Mouse (Mus musculus): ENCODE measurements at regions not wholly inside any gene's neighbourhood (a gene's known extent, or its start where the extent isn't known, plus 50 kb on each side); places are given as distances from the start of the nearest gene placed in this dataset.

GRCm38 (mm10) chr3:149086086-149086485 is 95.7 kb upstream of the Adgrl2 start:
- ATAC-seq, result no peak
- Histone ChIP-seq H3K4me2 (replicated peaks) (no peak overlapping the region), H3K4me3 (replicated peaks) (no peak overlapping the region), H3K36me3 (no peaks in the 10 kb centered on the region), H3K9me3 (no peaks in the 10 kb centered on the region), H3K27me3 (replicated peaks) (no peaks in the 10 kb centered on the region), H3K4me1 (replicated peaks) (peaks cover 12% of the 10 kb centered on the region), H3K27ac (no peak overlapping the region), H3K9ac (no peak overlapping the region)
- WGBS, result 82% methylated on average over 3 of the region's 3 CpGs

GRCm38 (mm10) chr3:149084861-149085598 is 94.7 kb upstream of the Adgrl2 start:
- H3K27me3 ChIP-seq (replicated peaks), result no peaks in the 10 kb centered on the region
- no peaks in the 10 kb centered on the region for H3K36me3 ChIP-seq
- no peak overlapping the region for H3K4me2 ChIP-seq (replicated peaks)
- H3K9me3 ChIP-seq, result no peaks in the 10 kb centered on the region
- H3K27ac ChIP-seq, result no peak overlapping the region
- 53% methylated on average over 10 of the region's 10 CpGs for WGBS
- H3K9ac ChIP-seq, result no peak overlapping the region
- no peak overlapping the region for H3K4me3 ChIP-seq (replicated peaks)
- H3K4me1 ChIP-seq (replicated peaks), result peaks cover 12% of the 10 kb centered on the region
- ATAC-seq, result no peak

- 0 out of 2 replicates have a peak, but pooled peaks have one; percentile 14 for ATAC-seq
- 30% methylated on average over 11 of the region's 11 CpGs for WGBS
- Histone ChIP-seq H3K36me3 (no peaks in the 10 kb centered on the region), H3K27me3 (replicated peaks) (no peaks in the 10 kb centered on the region), H3K27ac (no peak overlapping the region), H3K4me1 (replicated peaks) (peaks cover 12% of the 10 kb centered on the region), H3K9ac (no peak overlapping the region), H3K4me2 (replicated peaks) (peak overlapping the region; percentile 40), H3K9me3 (no peaks in the 10 kb centered on the region), H3K4me3 (replicated peaks) (no peak overlapping the region; the same call in 1 of the 2 replicates)
These were observed 93.0 kb upstream of the Adgrl2 start for GRCm38 (mm10) chr3:149083391-149083790.

GRCm38 (mm10) chr3:149078881-149079280 is 88.5 kb upstream of the Adgrl2 start:
- H3K9ac ChIP-seq, result no peak overlapping the region
- no peaks in the 10 kb centered on the region for H3K36me3 ChIP-seq
- WGBS, result 53% methylated on average over 4 of the region's 4 CpGs
- H3K27me3 ChIP-seq (replicated peaks), result no peaks in the 10 kb centered on the region
- no peak overlapping the region for H3K27ac ChIP-seq
- H3K4me2 ChIP-seq (replicated peaks), result no peak overlapping the region
- peaks cover 5% of the 10 kb centered on the region for H3K4me1 ChIP-seq (replicated peaks)
- H3K4me3 ChIP-seq (replicated peaks), result no peak overlapping the region
- no peak for ATAC-seq
- H3K9me3 ChIP-seq, result no peaks in the 10 kb centered on the region

- Histone ChIP-seq H3K4me3 (replicated peaks) (no peak overlapping the region), H3K9ac (no peak overlapping the region), H3K4me2 (replicated peaks) (peak overlapping the region; percentile 28; the same call in 1 of the 2 replicates), H3K9me3 (no peaks in the 10 kb centered on the region), H3K27ac (no peak overlapping the region), H3K36me3 (no peaks in the 10 kb centered on the region), H3K27me3 (replicated peaks) (no peaks in the 10 kb centered on the region), H3K4me1 (replicated peaks) (no peaks in the 10 kb centered on the region)
- WGBS, result 65% methylated on average over 21 of the region's 21 CpGs
- ATAC-seq, result peak; percentile 59
These were observed 86.7 kb upstream of the Adgrl2 start for GRCm38 (mm10) chr3:149076928-149077551.

- Histone ChIP-seq H3K36me3 (no peaks in the 10 kb centered on the region), H3K27ac (no peak overlapping the region), H3K4me1 (replicated peaks) (no peaks in the 10 kb centered on the region), H3K4me3 (replicated peaks) (no peak overlapping the region), H3K27me3 (replicated peaks) (no peaks in the 10 kb centered on the region), H3K4me2 (replicated peaks) (no peak overlapping the region), H3K9ac (no peak overlapping the region), H3K9me3 (no peaks in the 10 kb centered on the region)
- 0 out of 2 replicates have a peak, but pooled peaks have one; percentile 28 for ATAC-seq
- 45% methylated on average over 5 of the region's 5 CpGs for WGBS
These were observed 85.1 kb upstream of the Adgrl2 start for GRCm38 (mm10) chr3:149075488-149075851.

- Histone ChIP-seq H3K27ac (no peak overlapping the region), H3K4me1 (replicated peaks) (no peaks in the 10 kb centered on the region), H3K27me3 (replicated peaks) (no peaks in the 10 kb centered on the region), H3K9ac (no peak overlapping the region), H3K4me3 (replicated peaks) (no peak overlapping the region), H3K36me3 (no peaks in the 10 kb centered on the region), H3K9me3 (no peaks in the 10 kb centered on the region), H3K4me2 (replicated peaks) (0 out of 2 replicates have a peak overlapping the region, but pooled peaks have one; percentile 1)
- ATAC-seq, result no peak
- WGBS, result 58% methylated on average over 27 of the region's 27 CpGs
These were observed 84.5 kb upstream of the Adgrl2 start for GRCm38 (mm10) chr3:149074658-149075487.

GRCm38 (mm10) chr3:149070201-149070600 is 79.8 kb upstream of the Adgrl2 start:
- Histone ChIP-seq H3K4me3 (replicated peaks) (no peak overlapping the region), H3K27ac (no peak overlapping the region), H3K36me3 (no peaks in the 10 kb centered on the region), H3K27me3 (replicated peaks) (no peaks in the 10 kb centered on the region), H3K4me2 (replicated peaks) (no peak overlapping the region), H3K4me1 (replicated peaks) (no peaks in the 10 kb centered on the region), H3K9ac (no peak overlapping the region), H3K9me3 (no peaks in the 10 kb centered on the region)
- ATAC-seq, result no peak
- WGBS, result 62% methylated on average over 7 of the region's 7 CpGs

- H3K4me3 ChIP-seq (replicated peaks), result no peak overlapping the region
- H3K9me3 ChIP-seq, result no peaks in the 10 kb centered on the region
- no peaks in the 10 kb centered on the region for H3K27me3 ChIP-seq (replicated peaks)
- WGBS, result 85% methylated on average over 9 of the region's 9 CpGs
- no peak for ATAC-seq
- H3K36me3 ChIP-seq, result no peaks in the 10 kb centered on the region
- H3K4me2 ChIP-seq (replicated peaks), result no peak overlapping the region
- H3K27ac ChIP-seq, result no peak overlapping the region
- no peaks in the 10 kb centered on the region for H3K4me1 ChIP-seq (replicated peaks)
- no peak overlapping the region for H3K9ac ChIP-seq
These were observed 79.1 kb upstream of the Adgrl2 start for GRCm38 (mm10) chr3:149069436-149069835.

- WGBS, result 56% methylated on average over 7 of the region's 7 CpGs
- Histone ChIP-seq H3K36me3 (no peaks in the 10 kb centered on the region), H3K9ac (no peak overlapping the region), H3K4me1 (replicated peaks) (no peaks in the 10 kb centered on the region), H3K27me3 (replicated peaks) (no peaks in the 10 kb centered on the region), H3K4me3 (replicated peaks) (no peak overlapping the region), H3K4me2 (replicated peaks) (no peak overlapping the region), H3K27ac (no peak overlapping the region), H3K9me3 (no peaks in the 10 kb centered on the region)
- no peak for ATAC-seq
These were observed 78.5 kb upstream of the Adgrl2 start for GRCm38 (mm10) chr3:149068821-149069220.

GRCm38 (mm10) chr3:149067758-149068157 is 77.4 kb upstream of the Adgrl2 start:
- ATAC-seq, result no peak
- no peaks in the 10 kb centered on the region for H3K4me1 ChIP-seq (replicated peaks)
- H3K4me3 ChIP-seq (replicated peaks), result no peak overlapping the region
- H3K27me3 ChIP-seq (replicated peaks), result no peaks in the 10 kb centered on the region
- no peak overlapping the region for H3K4me2 ChIP-seq (replicated peaks)
- no peak overlapping the region for H3K27ac ChIP-seq
- no peaks in the 10 kb centered on the region for H3K9me3 ChIP-seq
- no peak overlapping the region for H3K9ac ChIP-seq
- H3K36me3 ChIP-seq, result no peaks in the 10 kb centered on the region
- 63% methylated on average over 7 of the region's 7 CpGs for WGBS

- no peak for ATAC-seq
- Histone ChIP-seq H3K4me1 (replicated peaks) (no peaks in the 10 kb centered on the region), H3K4me2 (replicated peaks) (no peak overlapping the region), H3K27me3 (replicated peaks) (no peaks in the 10 kb centered on the region), H3K36me3 (no peaks in the 10 kb centered on the region), H3K4me3 (replicated peaks) (no peak overlapping the region), H3K27ac (no peak overlapping the region), H3K9ac (no peak overlapping the region), H3K9me3 (no peaks in the 10 kb centered on the region)
- 26% methylated on average over 12 of the region's 12 CpGs for WGBS
These were observed 64.7 kb upstream of the Adgrl2 start for GRCm38 (mm10) chr3:149055077-149055476.

Measured in intestine, embryonic 15.5 days (tissue).